Mouse (Mus musculus) E14TG2a.4 (cell line): ENCODE results near the gene Il2rg.

Source experiments
- CTCF ChIP-seq: conservative IDR thresholded peaks from 2 replicates; pipeline ENCODE4 v1.5.1; 2014; ENCODE audit warnings: low read length
- NANOG ChIP-seq: IDR thresholded peaks from 2 replicates; pipeline ENCODE4 v1.6.1; 2014; ENCODE audit warnings: borderline replicate concordance, low read length, mixed read lengths
- POU5F1 ChIP-seq: IDR thresholded peaks from 2 replicates; pipeline ENCODE4 v1.6.1; 2014; ENCODE audit warnings: low read length, borderline replicate concordance

DNA sequence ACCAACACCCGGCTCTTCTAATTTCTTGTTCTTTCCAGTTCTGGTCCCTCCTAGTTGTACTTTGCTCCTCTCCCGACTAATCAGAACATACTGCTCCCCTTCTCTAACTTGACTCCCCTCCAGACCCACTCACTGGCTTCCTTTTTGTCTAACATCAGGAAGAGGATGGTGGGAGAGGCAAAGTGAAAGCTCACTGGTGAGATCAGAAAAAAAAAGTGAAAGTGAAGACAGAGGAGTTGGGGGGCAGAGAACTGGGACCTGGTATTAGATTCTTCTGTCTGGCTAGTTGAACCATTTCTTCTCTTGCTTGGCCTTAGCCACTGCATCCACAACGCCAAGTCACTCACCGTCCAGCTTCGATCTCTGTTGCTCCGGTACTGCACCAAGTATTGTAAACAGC, 1.4 kb downstream of the Il2rg start:
- TF ChIP-seq CTCF (no peak), POU5F1 (no peak), NANOG (no peak)
